Mouse (Mus musculus) neural tube, embryonic 11.5 days (tissue): Measurements from ENCODE around the gene 4930402H24Rik. TPM values are rescaled to one million over a fixed set of nuclear protein-coding genes. Genes with fewer than 3 reads are reported as not detected.

Experiments
- ATAC-seq: fragments of 200-750 bp; cut with Nextera tagmentation; 2 replicates; pipeline ENCODE4 v1.8.0; 2017; ENCODE audit warnings: moderate number of reproducible peaks, mild to moderate bottlenecking, moderate TSS enrichment, moderate library complexity; ENCODE audit not compliant: insufficient read depth, low FRiP score, low TSS enrichment
- DNase-seq: peaks from one replicate; pipeline ENCODE4 v3.0.0-alpha.2; 2015; ENCODE audit warnings: low spot score
- H3K27ac ChIP-seq: fragments of 300-500 bp; sonication (generic); 2 replicates; pipeline ENCODE4 v1.5.1; 2014; ENCODE audit warnings: low read depth, mild to moderate bottlenecking, low read length
- H3K27me3 ChIP-seq: fragments of 300-500 bp; sonication (generic); 2 replicates; pipeline ENCODE4 v1.6.1; 2014; ENCODE audit warnings: mild to moderate bottlenecking, low read length, mixed read lengths; ENCODE audit not compliant: control insufficient read depth, insufficient read depth
- H3K36me3 ChIP-seq: fragments of 300-500 bp; sonication (generic); 2 replicates; pipeline ENCODE4 v1.6.1; 2014; ENCODE audit warnings: mild to moderate bottlenecking, low read length, moderate library complexity, mixed read lengths; ENCODE audit not compliant: control insufficient read depth, insufficient read depth
- H3K4me1 ChIP-seq: fragments of 300-500 bp; sonication (generic); 2 replicates; pipeline ENCODE4 v1.6.1; 2014; ENCODE audit warnings: low read length, mixed read lengths; ENCODE audit not compliant: control insufficient read depth, insufficient read depth
- H3K4me2 ChIP-seq: fragments of 300-500 bp; sonication (generic); 2 replicates; pipeline ENCODE4 v1.6.1; 2014; ENCODE audit warnings: low read depth, mild to moderate bottlenecking, moderate library complexity
- H3K4me3 ChIP-seq: fragments of 300-500 bp; sonication (generic); 2 replicates; pipeline ENCODE4 v1.5.1; 2014; ENCODE audit warnings: low read depth, low read length
- H3K9ac ChIP-seq: fragments of 300-500 bp; sonication (generic); 2 replicates; pipeline ENCODE4 v1.6.1; 2014; ENCODE audit warnings: mild to moderate bottlenecking, low read length
- H3K9me3 ChIP-seq: fragments of 300-500 bp; sonication (generic); 2 replicates; pipeline ENCODE4 v1.6.1; 2016; ENCODE audit warnings: low read length; ENCODE audit not compliant: control insufficient read depth
- WGBS: fragments of 180-500 bp; shearing (Covaris S2); extraction: QIAGEN DNeasy Blood & Tissue Kit; methylation state at CpG from one replicate; pipeline ENCODE4 v1.1.7; 2014; 5-methylcytosine and 5-hydroxymethylcytosine counted together
- polyA plus RNA-seq: library from polyadenylated mRNA; unstranded; fragments of >200 nt; fragmentation: Nextera tagmentation; extraction: Ambion mirVana; gene quantifications from 2 replicates; pipeline ENCODE4 v1.2.1, GENCODE M21; 2014

Gene 4930402H24Rik
- polyA plus RNA-seq, 1 experiment from 2014 or later, result 61.6 TPM

DNA sequence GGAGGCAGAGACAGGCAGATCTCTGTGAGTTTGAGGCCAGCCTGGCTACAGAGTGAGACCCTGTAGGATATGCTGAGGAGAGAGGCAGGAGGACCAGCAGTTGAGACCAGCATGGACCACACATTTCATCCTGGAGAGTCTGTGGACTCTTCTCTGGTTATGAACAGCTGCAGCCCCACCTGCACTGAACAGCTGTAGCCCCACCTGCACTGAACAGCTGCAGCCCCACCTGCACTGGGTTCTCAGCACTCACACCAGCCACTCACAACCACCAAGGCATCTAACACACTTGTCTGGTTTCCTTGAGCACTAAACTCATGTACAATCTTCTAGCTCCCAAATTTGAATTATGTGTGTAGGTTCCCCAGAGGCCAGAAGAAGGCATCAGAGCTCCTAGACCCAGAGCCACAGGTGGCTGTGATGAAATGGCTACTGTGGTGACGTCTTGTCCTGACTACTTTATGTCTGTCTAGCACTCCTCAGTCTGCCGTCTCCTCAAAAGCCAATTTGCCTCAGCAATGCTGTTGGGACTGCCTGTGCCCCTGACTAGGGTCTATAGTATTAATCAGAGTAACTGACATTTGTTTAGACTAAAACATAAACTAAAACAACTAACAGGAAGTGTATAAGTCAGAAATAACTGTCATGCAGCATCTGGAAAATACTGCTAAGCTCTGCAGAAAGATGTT, 125.4 kb downstream of the 4930402H24Rik start:
- no peaks in the 10 kb centered on the region for H3K27me3 ChIP-seq
- no peak overlapping the region for H3K27ac ChIP-seq
- no peak overlapping the region for H3K4me3 ChIP-seq
- H3K9me3 ChIP-seq, result no peaks in the 10 kb centered on the region
- H3K9ac ChIP-seq, result no peak overlapping the region
- DNase-seq, result no peak
- H3K36me3 ChIP-seq, result 0 out of 2 replicates have a peak, but pooled peaks cover 3% of the 10 kb centered on the region
- ATAC-seq, result no peak
- no peak overlapping the region for H3K4me2 ChIP-seq
- H3K4me1 ChIP-seq, result no peaks in the 10 kb centered on the region
- WGBS, result 53% methylated on average over 2 of the region's 2 CpGs

DNA sequence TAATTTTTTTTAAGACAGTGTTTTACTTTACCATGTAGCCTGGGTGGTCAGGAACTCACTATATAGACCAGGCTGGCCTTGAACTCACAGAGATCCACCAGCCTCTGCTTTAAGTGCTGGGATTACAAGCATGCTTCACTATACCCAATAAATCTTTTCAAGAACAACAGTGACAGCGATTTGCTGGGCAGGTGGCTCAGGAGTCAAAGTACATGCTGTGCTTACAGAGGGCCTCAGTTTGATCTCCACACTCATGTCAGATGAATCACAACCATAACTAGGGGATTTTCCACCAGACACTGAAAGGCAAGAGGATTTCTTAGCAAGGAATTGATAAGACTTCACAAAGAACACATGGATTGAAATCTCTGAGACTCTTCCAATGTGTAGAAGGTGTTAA, 126.3 kb downstream of the 4930402H24Rik start:
- Histone ChIP-seq H3K9me3 (no peaks in the 10 kb centered on the region), H3K27ac (no peak overlapping the region), H3K36me3 (0 out of 2 replicates have a peak, but pooled peaks cover 3% of the 10 kb centered on the region), H3K9ac (no peak overlapping the region), H3K27me3 (no peaks in the 10 kb centered on the region), H3K4me2 (no peak overlapping the region), H3K4me3 (no peak overlapping the region), H3K4me1 (no peaks in the 10 kb centered on the region)
- WGBS, result 71% methylated on average over 1 of the region's 1 CpGs
- no peak for ATAC-seq
- no peak for DNase-seq

DNA sequence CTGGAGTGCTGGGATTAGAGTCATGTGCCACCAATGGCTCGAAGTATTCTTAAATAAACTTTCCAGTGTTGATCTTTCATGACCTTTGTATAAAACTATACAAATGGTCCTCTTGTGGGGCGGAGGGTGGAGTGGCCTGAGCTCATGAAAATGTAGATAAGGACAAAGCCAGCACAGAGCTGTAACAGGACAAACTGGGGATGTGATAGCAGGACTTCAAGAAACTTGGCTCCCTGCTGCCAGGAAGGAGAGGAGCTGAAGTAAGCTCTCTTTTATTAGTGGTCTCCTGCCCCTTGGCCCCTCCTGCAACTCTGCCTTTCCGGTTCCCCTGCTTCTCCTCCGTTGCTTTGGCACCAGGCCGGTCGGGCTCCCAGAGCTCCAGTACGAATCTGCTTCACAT, 129.6 kb downstream of the 4930402H24Rik start:
- DNase-seq, result no peak

DNA sequence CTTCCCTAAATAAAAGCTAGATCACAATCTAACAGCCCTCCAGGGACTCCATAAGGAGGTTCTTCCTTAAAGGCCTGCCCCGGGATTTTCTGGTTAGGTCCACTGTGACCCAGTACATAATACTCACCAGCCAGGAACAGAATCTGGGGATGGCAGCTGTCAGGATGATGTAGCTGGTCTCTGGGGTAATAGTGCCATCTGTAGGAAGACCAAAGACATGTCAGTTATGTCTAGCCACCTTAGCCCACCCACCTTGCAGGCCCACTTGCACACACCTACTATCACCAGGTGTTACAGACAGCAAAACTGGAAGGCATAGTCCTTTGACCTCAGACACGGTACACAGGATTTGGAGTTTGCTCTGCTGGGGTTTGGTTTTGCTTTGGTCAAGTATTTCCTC, 138.7 kb downstream of the 4930402H24Rik start:
- ATAC-seq, result no peak
- Histone ChIP-seq H3K4me3 (no peak overlapping the region), H3K36me3 (peaks cover 6% of the 10 kb centered on the region; the same call in 1 of the 2 replicates), H3K4me2 (no peak overlapping the region), H3K9me3 (no peaks in the 10 kb centered on the region), H3K4me1 (no peaks in the 10 kb centered on the region), H3K27me3 (no peaks in the 10 kb centered on the region), H3K27ac (no peak overlapping the region), H3K9ac (no peak overlapping the region)
- DNase-seq, result no peak
- WGBS, result 70% methylated on average over 2 of the region's 2 CpGs

More for the DNA sequence above, 129.6 kb downstream of the 4930402H24Rik start:
- ATAC-seq, result no peak
- no peaks in the 10 kb centered on the region for H3K27me3 ChIP-seq
- no peak overlapping the region for H3K9ac ChIP-seq
- H3K27ac ChIP-seq, result no peak overlapping the region
- no peaks in the 10 kb centered on the region for H3K9me3 ChIP-seq
- H3K4me3 ChIP-seq, result no peak overlapping the region
- 87% methylated on average over 7 of the region's 7 CpGs for WGBS
- no peak overlapping the region for H3K4me2 ChIP-seq
- peaks cover 2% of the 10 kb centered on the region; the same call in 1 of the 2 replicates for H3K36me3 ChIP-seq
- H3K4me1 ChIP-seq, result no peaks in the 10 kb centered on the region

DNA sequence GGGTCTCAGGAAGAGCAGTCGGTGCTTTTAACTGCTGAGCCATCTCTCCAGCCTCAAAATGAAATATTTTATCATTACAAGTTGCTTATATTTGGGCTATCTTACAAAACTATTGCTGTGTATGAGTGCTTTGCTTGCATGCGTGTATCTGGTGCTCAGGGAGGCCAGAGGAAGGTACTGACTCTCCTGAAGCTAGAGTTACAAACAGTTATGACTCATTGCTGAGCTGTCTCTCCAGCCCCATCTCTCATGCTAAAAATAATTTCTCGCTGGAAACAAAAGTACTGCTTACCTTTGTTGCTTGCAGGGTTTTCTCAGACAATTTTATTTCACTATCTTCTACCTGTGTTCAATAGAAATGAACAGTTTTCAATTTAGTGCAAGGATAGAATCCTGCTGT, 140.8 kb downstream of the 4930402H24Rik start:
- Histone ChIP-seq H3K27ac (no peak overlapping the region), H3K9me3 (no peaks in the 10 kb centered on the region), H3K27me3 (no peaks in the 10 kb centered on the region), H3K4me1 (no peaks in the 10 kb centered on the region), H3K4me2 (no peak overlapping the region), H3K36me3 (peaks cover 6% of the 10 kb centered on the region; the same call in 1 of the 2 replicates), H3K9ac (no peak overlapping the region), H3K4me3 (no peak overlapping the region)
- ATAC-seq (no peak), DNase-seq (no peak)
- 90% methylated on average over 3 of the region's 3 CpGs for WGBS

DNA sequence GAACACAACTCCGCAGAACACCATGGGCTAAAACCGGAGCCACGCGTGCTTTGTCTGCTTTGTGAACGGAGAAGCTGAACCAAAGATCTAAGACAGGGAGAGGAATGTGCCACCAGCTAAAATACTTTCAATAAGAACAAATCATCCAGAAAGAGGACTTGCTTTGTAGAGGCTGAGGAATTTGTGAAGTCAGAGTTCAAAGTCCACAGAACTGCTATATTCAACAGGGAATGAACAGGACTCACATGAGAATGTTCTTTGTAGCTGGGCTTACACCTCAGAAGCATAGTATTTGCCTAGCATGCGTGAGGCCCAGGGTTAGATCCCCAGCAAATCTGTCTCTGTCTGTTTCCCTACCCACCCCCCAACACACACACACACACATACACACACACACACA, 145.3 kb downstream of the 4930402H24Rik start:
- ATAC-seq (no peak), DNase-seq (no peak)
- Histone ChIP-seq H3K36me3 (no peaks in the 10 kb centered on the region; the same call in 1 of the 2 replicates), H3K4me1 (no peaks in the 10 kb centered on the region), H3K4me2 (no peak overlapping the region), H3K4me3 (no peak overlapping the region), H3K9ac (no peak overlapping the region), H3K9me3 (no peaks in the 10 kb centered on the region), H3K27me3 (no peaks in the 10 kb centered on the region), H3K27ac (no peak overlapping the region)
- WGBS, result 74% methylated on average over 6 of the region's 6 CpGs

DNA sequence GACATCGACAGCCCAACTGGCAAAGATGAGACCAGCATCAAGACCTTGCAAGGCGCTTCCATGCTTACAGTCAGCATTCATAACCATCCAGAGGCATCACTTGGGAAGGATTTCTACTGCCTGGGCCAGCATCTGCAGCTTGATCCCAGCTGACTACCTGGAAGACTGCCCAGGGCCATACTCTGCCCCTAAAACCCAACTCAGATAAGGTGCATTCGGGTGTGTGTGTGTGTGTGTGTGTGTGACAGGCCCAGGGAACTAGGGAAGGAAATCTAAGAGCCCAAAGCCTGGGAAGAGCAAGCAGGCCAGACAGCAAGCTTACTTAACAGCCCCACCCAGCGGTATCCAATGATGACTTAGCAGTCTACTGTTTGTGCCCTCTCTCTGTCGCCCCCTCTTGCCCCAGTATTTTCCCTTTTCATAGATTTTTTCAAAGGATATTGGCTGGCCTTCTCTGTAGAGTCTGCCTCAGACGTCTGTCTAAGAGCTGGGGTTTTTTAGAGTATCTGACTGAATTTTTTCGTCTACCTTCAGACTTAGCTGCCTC, 151.1 kb downstream of the 4930402H24Rik start:
- H3K4me3 ChIP-seq, result no peak overlapping the region
- H3K27me3 ChIP-seq, result no peaks in the 10 kb centered on the region
- H3K9me3 ChIP-seq, result no peaks in the 10 kb centered on the region
- ATAC-seq, result no peak
- DNase-seq, result no peak
- no peak overlapping the region for H3K27ac ChIP-seq
- H3K36me3 ChIP-seq, result no peaks in the 10 kb centered on the region; the same call in 1 of the 2 replicates
- H3K4me1 ChIP-seq, result peaks cover 3% of the 10 kb centered on the region
- no peak overlapping the region for H3K9ac ChIP-seq
- H3K4me2 ChIP-seq, result no peak overlapping the region
- 65% methylated on average over 7 of the region's 7 CpGs for WGBS

DNA sequence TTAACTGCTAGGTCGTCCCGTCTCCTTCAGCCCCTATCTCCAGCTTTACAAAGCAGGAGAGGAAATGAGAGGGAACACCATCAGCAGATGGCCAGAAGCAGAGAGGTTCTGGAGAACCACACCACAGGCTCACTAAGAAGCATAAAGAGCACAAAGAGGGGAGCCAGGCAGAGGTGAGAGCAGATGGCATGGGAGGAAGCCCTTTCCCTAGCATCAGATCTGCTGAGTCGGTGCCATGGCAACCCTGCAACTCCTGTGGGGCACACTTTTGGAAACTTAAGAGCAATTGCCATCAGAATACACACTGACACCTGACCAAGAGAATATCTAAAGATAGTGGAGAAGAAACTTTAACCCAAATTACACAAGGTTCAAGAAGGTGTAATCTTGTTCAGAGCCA, 151.6 kb downstream of the 4930402H24Rik start:
- 79% methylated on average over 3 of the region's 3 CpGs for WGBS
- no peaks in the 10 kb centered on the region for H3K9me3 ChIP-seq
- DNase-seq, result no peak

DNA sequence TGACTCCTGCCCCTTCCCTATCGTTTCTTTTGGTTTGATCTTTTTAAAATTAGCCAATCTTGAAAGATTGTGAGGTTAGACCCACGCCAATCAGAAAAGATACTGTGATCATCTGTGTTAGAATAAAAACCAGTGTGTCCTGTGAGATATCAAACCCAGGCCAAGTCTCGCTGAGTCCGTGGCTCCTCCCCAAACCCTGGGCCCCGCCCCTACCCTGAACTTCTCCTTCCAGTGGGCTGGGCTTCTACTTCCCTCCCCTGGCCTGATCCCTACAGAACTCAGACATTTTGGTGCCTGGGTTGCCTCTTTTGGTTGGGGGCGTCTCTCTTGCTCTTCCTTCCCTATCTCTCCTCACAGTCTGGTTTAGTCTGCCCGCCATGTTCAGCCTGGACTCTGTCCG, 155.8 kb downstream of the 4930402H24Rik start:
- Histone ChIP-seq H3K4me2 (no peak overlapping the region), H3K9me3 (no peaks in the 10 kb centered on the region), H3K9ac (no peak overlapping the region), H3K4me1 (peaks cover 3% of the 10 kb centered on the region), H3K27me3 (no peaks in the 10 kb centered on the region), H3K36me3 (peaks cover 12% of the 10 kb centered on the region), H3K27ac (no peak overlapping the region), H3K4me3 (no peak overlapping the region)
- no peak for ATAC-seq
- DNase-seq, result no peak
- 60% methylated on average over 8 of the region's 8 CpGs for WGBS

More for the DNA sequence above, 151.6 kb downstream of the 4930402H24Rik start:
- Histone ChIP-seq H3K4me3 (no peak overlapping the region), H3K4me2 (no peak overlapping the region), H3K36me3 (no peaks in the 10 kb centered on the region; the same call in 1 of the 2 replicates), H3K4me1 (peaks cover 3% of the 10 kb centered on the region), H3K9ac (no peak overlapping the region), H3K27me3 (no peaks in the 10 kb centered on the region), H3K27ac (no peak overlapping the region)
- ATAC-seq, result no peak
